Comparison of ENCODE assay signal across 24 mouse cellular contexts in the genomic region with DNA sequence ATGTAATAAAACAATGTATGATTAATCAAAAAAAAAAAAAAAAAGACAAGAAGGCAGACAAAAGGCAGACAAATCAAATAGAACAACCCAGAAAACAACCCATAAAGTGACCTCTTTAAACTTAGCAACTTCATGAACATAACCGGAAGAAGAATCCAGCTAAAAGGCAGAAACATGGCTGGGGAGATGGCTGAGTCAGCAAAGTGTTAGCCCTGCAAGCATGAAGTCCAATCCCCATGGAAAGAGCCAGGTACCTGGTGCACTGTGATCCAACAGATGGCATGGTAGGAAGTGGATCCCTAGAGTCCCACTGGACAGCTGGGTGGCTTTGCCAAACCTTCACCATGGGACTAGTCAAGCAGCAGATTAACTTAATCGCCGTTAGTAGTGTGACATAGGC.
A peak's percentile ranks its signal among the peaks of the same experiment; 100 is the strongest.
DNase-seq lines count a peak whose midpoint lies in the region; ATAC-seq and TF ChIP-seq lines count a peak whose summit lies in the region.
"Had no signal": no experiment of that assay in that cellular context is flagged by ENCODE, and none has a peak within 500 bp of the region (broad histone marks: within the 10 kb centered on the region; RNA-seq: fewer than 3 reads in every experiment).

No protein-coding gene starts in this region.

- in situ Hi-C loops in CH12.LX (cut with MboI; ENCODE audit: low pct_ligation_motif_present, low pct_unique_long_range_greater_than_20kb, low sequenced_read_pairs): no loop called here
- in situ Hi-C loops in ES-E14 (cut with MboI; ENCODE audit: low sequenced_read_pairs in 2 of 2, unreplicated experiment in 2 of 2): no loop called here

- peaks cover 7% of the 10 kb centered on the region for H3K27me3 ChIP-seq in midbrain, embryonic 11.5 days (ENCODE audit: control insufficient read depth, insufficient read depth, low read length)
- peaks cover 6% of the 10 kb centered on the region for H3K27me3 ChIP-seq in midbrain, embryonic 16.5 days (ENCODE audit: control insufficient read depth, insufficient read depth, low read depth, low read length)
- no peaks in the 10 kb centered on the region for H3K27me3 ChIP-seq in CH12.LX (replicated peaks)
- peaks cover 4% of the 10 kb centered on the region for H3K27me3 ChIP-seq in embryonic facial prominence, embryonic 10.5 days (replicated peaks; ENCODE audit: low read depth, poor library complexity, severe bottlenecking)
- H3K27me3 ChIP-seq: Patski had no signal

- ATAC-seq in midbrain, embryonic 11.5 days (ENCODE audit: low FRiP score): no peak
- ATAC-seq in midbrain, embryonic 16.5 days: no peak
- ATAC-seq: activated CD4-positive, CD25-positive, alpha-beta regulatory T cell, adult 4 months; CD4-positive, CD25-positive, alpha-beta regulatory T cell, adult 4 months had no signal

- TF ChIP-seq CTCF in CH12.LX (conservative IDR thresholded peaks at IDR 0.05 in 1 of 2, IDR thresholded peaks at IDR 0.05 in 1 of 2; ENCODE audit: low read depth in 2 of 2, low read length in 2 of 2): no peak

- 89% methylated on average over 3 of the region's 3 CpGs for WGBS in midbrain, embryonic 11.5 days
- WGBS in midbrain, embryonic 16.5 days: 90% methylated on average over 3 of the region's 3 CpGs
- 84% methylated on average over 3 of the region's 3 CpGs for WGBS in embryonic facial prominence, embryonic 10.5 days

- TF ChIP-seq EP300 in CH12.LX (IDR thresholded peaks at IDR 0.05; ENCODE audit: low read length): no peak

- dilution Hi-C loops in CH12.LX (cut with MboI; ENCODE audit: extremely low pct_ligation_motif_present, extremely low pct_unique_long_range_greater_than_20kb, low sequenced_read_pairs): no loop called here

- peak; percentile 57 for DNase-seq in midbrain, embryonic 11.5 days (ENCODE audit: low spot score, missing footprints)
- DNase-seq in CH12.LX (ENCODE audit: extremely low read depth) (no peak), ES-E14 (ENCODE audit: low read depth, low spot score) (no peak)
- no peak for DNase-seq in embryonic facial prominence, embryonic 10.5 days (ENCODE audit: low spot score)
- DNase-seq in ovary, postnatal 36 days (ENCODE audit: low spot score): no peak
- DNase-seq in adrenal gland, postnatal 4 days (ENCODE audit: low spot score in 2 of 2): no peak
- no peak for DNase-seq in heart, adult 11 months
- DNase-seq: adrenal gland, adult 2 months; adrenal gland, adult 8-10 months; adrenal gland, postnatal 10 days; adrenal gland, postnatal 14 days; adrenal gland, postnatal 25 days; adrenal gland, postnatal 36 days; B cell, adult 2 months; cerebellum, adult 11 months; cerebellum, adult 11-12 months; cerebellum, adult 18-20 months; cerebellum, adult 2 months; cerebellum, adult 8-10 months had no signal

- H3K27ac ChIP-seq in midbrain, embryonic 11.5 days (ENCODE audit: low read depth, low read length): no peak overlapping the region
- no peak overlapping the region for H3K27ac ChIP-seq in midbrain, embryonic 16.5 days (ENCODE audit: low read length)
- H3K27ac ChIP-seq in CH12.LX (ENCODE audit: insufficient read depth, low read depth) (no peak overlapping the region), ES-E14 (ENCODE audit: insufficient read depth, low read depth, low read length, poor library complexity, severe bottlenecking) (no peak overlapping the region)
- H3K27ac ChIP-seq in embryonic facial prominence, embryonic 10.5 days (replicated peaks): 0 out of 2 replicates have a peak overlapping the region, but pooled peaks have one; percentile 24

- H3K79me2 ChIP-seq in CH12.LX (replicated peaks; ENCODE audit: control insufficient read depth, extremely low read depth, insufficient read depth, poor library complexity, severe bottlenecking): no peaks in the 10 kb centered on the region

- TF ChIP-seq RAD21 in CH12.LX (IDR thresholded peaks at IDR 0.05; ENCODE audit: low read depth, low read length): no peak

- H3K4me1 ChIP-seq in midbrain, embryonic 11.5 days (ENCODE audit: control insufficient read depth, insufficient read depth, low read length): peaks cover 18% of the 10 kb centered on the region
- peaks cover 3% of the 10 kb centered on the region; the same call in 1 of the 2 replicates for H3K4me1 ChIP-seq in midbrain, embryonic 16.5 days (ENCODE audit: control insufficient read depth, insufficient read depth, low read length)
- no peaks in the 10 kb centered on the region for H3K4me1 ChIP-seq in CH12.LX (ENCODE audit: control insufficient read depth in 1 of 2, insufficient read depth in 2 of 2)
- H3K4me1 ChIP-seq in ES-E14 (ENCODE audit: control insufficient read depth in 2 of 2, insufficient read depth in 2 of 2, low read length in 2 of 2, poor library complexity in 1 of 2): no peaks in the 10 kb centered on the region
- peaks cover 30% of the 10 kb centered on the region for H3K4me1 ChIP-seq in embryonic facial prominence, embryonic 10.5 days

- TF ChIP-seq POLR2A in CH12.LX (IDR thresholded peaks at IDR 0.05; ENCODE audit: low read depth, low read length): no peak

- H3K4me3 ChIP-seq in midbrain, embryonic 11.5 days (ENCODE audit: low read depth, low read length): no peak overlapping the region
- no peak overlapping the region for H3K4me3 ChIP-seq in midbrain, embryonic 16.5 days (ENCODE audit: low read depth, low read length)
- H3K4me3 ChIP-seq in CH12.LX (replicated peaks in 1 of 3; ENCODE audit: low read depth in 2 of 3, low read length in 2 of 3, poor library complexity in 1 of 3) (no peak overlapping the region), ES-E14 (ENCODE audit: insufficient read depth in 1 of 2, low read depth in 1 of 2, low read length in 2 of 2, poor library complexity in 1 of 2, severe bottlenecking in 1 of 2) (no peak overlapping the region)
- H3K4me3 ChIP-seq in embryonic facial prominence, embryonic 10.5 days: no peak overlapping the region

- H3K9me3 ChIP-seq in midbrain, embryonic 11.5 days (ENCODE audit: control insufficient read depth, low read length): no peaks in the 10 kb centered on the region
- no peaks in the 10 kb centered on the region for H3K9me3 ChIP-seq in midbrain, embryonic 16.5 days (replicated peaks; ENCODE audit: control insufficient read depth, low read length, poor library complexity, severe bottlenecking)
- H3K9me3 ChIP-seq in CH12.LX (replicated peaks; ENCODE audit: low read length) (no peaks in the 10 kb centered on the region), ES-E14 (ENCODE audit: control insufficient read depth, insufficient read depth, low read depth, low read length) (no peaks in the 10 kb centered on the region)
- H3K9me3 ChIP-seq in embryonic facial prominence, embryonic 10.5 days: no peaks in the 10 kb centered on the region
- H3K9me3 ChIP-seq: G1E had no signal

- H3K4me2 ChIP-seq in midbrain, embryonic 11.5 days: no peak overlapping the region
- H3K4me2 ChIP-seq in midbrain, embryonic 16.5 days (ENCODE audit: low read length): no peak overlapping the region
- no peak overlapping the region for H3K4me2 ChIP-seq in CH12.LX (ENCODE audit: insufficient read depth, low read depth, poor library complexity, severe bottlenecking)

- H3K9ac ChIP-seq in midbrain, embryonic 11.5 days (ENCODE audit: low read length): no peak overlapping the region
- no peak overlapping the region for H3K9ac ChIP-seq in midbrain, embryonic 16.5 days (ENCODE audit: low read depth, low read length)
- H3K9ac ChIP-seq in CH12.LX (ENCODE audit: insufficient read depth, low read depth) (no peak overlapping the region), ES-E14 (ENCODE audit: insufficient read depth, low read depth, low read length, poor library complexity, severe bottlenecking) (no peak overlapping the region)

- no peaks in the 10 kb centered on the region for H3K36me3 ChIP-seq in midbrain, embryonic 11.5 days (ENCODE audit: control insufficient read depth, insufficient read depth, low read length)
- no peaks in the 10 kb centered on the region for H3K36me3 ChIP-seq in midbrain, embryonic 16.5 days (ENCODE audit: control insufficient read depth, insufficient read depth, low read length)
- H3K36me3 ChIP-seq in CH12.LX (replicated peaks in 1 of 2; ENCODE audit: control insufficient read depth in 1 of 2, insufficient read depth in 1 of 2, low read length in 1 of 2) (no peaks in the 10 kb centered on the region), ES-E14 (ENCODE audit: control insufficient read depth, insufficient read depth, low read length, poor library complexity, severe bottlenecking) (no peaks in the 10 kb centered on the region)
- H3K36me3 ChIP-seq in embryonic facial prominence, embryonic 10.5 days (replicated peaks): no peaks in the 10 kb centered on the region
- H3K36me3 ChIP-seq: G1E had no signal

TF ChIP-seq in CH12.LX, 34 proteins besides CTCF, POLR2A, EP300 and RAD21:
- TF ChIP-seq MAFK (IDR thresholded peaks at IDR 0.05; ENCODE audit: insufficient replicate concordance, low read length) (peak; percentile 55; the same call in 1 of the 2 replicates), ELF1 (IDR thresholded peaks at IDR 0.05; ENCODE audit: low read depth, low read length) (no peak), SIN3A (IDR thresholded peaks at IDR 0.05; ENCODE audit: low read length) (no peak)
TF ChIP-seq in CH12.LX: peak in this region for 1.

TF ChIP-seq in ES-E14, 5 proteins besides CTCF, POLR2A, EP300 and RAD21:
- TF ChIP-seq ZC3H11A (IDR thresholded peaks at IDR 0.05; ENCODE audit: borderline replicate concordance, low read depth, low read length) (no peak), HCFC1 (IDR thresholded peaks at IDR 0.05; ENCODE audit: borderline replicate concordance, insufficient read depth, low read length) (no peak), MAFK (IDR thresholded peaks at IDR 0.05; ENCODE audit: insufficient read depth, low read depth, low read length) (peak; percentile 67), ZNF384 (IDR thresholded peaks at IDR 0.05; ENCODE audit: low read depth, low read length) (no peak)
